10 mouse cellular contexts compared by ENCODE assay signal in genomic region chr4:12506851-12507551, GRCm38 (mm10).
DNase-seq lines count a peak whose midpoint lies in the region; ATAC-seq and TF ChIP-seq lines count a peak whose summit lies in the region.
"Had no signal": no experiment of that assay in that cellular context is flagged by ENCODE, and none has a peak within 500 bp of the region (broad histone marks: within the 10 kb centered on the region; RNA-seq: fewer than 3 reads in every experiment).

No protein-coding gene starts in this region.

- WGBS in hindbrain, embryonic 11.5 days = 51% methylated on average over 8 of the region's 8 CpGs
- 61% methylated on average over 8 of the region's 8 CpGs for WGBS in hindbrain, embryonic 10.5 days
- WGBS in forebrain, embryonic 14.5 days = 18% methylated on average over 8 of the region's 8 CpGs
- 12% methylated on average over 8 of the region's 8 CpGs for WGBS in limb, embryonic 15.5 days

- peak; percentile 64; the same call in 1 of the 2 replicates for ATAC-seq in hindbrain, embryonic 11.5 days (ENCODE audit: low FRiP score)
- ATAC-seq in forebrain, embryonic 14.5 days = peak; percentile 91
- peak; percentile 54 for ATAC-seq in limb, embryonic 15.5 days (ENCODE audit: insufficient number of reproducible peaks, low FRiP score, low TSS enrichment, low read depth)

- TF ChIP-seq CTCF in brain, embryonic 14.5 days (IDR thresholded peaks at IDR 0.05; ENCODE audit: borderline replicate concordance, extremely low read depth, insufficient read depth, insufficient read length) = peak; percentile 21; the same call in 1 of the 2 replicates

- no peak overlapping the region for H3K4me2 ChIP-seq in hindbrain, embryonic 11.5 days (replicated peaks; ENCODE audit: low read depth, low read length)
- H3K4me2 ChIP-seq in forebrain, embryonic 14.5 days (ENCODE audit: low read length) = no peak overlapping the region
- H3K4me2 ChIP-seq in limb, embryonic 15.5 days = peak overlapping the region; percentile 19; the same call in 1 of the 2 replicates

- H3K9ac ChIP-seq in hindbrain, embryonic 11.5 days (ENCODE audit: low read depth, low read length) = no peak overlapping the region
- no peak overlapping the region for H3K9ac ChIP-seq in forebrain, embryonic 14.5 days (ENCODE audit: low read length)
- H3K9ac ChIP-seq in limb, embryonic 15.5 days = no peak overlapping the region

- H3K4me1 ChIP-seq in hindbrain, embryonic 11.5 days (replicated peaks; ENCODE audit: control insufficient read depth, insufficient read depth, low read length) = no peaks in the 10 kb centered on the region
- H3K4me1 ChIP-seq in hindbrain, embryonic 10.5 days (replicated peaks) = 0 out of 2 replicates have a peak, but pooled peaks cover 3% of the 10 kb centered on the region
- H3K4me1 ChIP-seq in forebrain, embryonic 14.5 days (ENCODE audit: control insufficient read depth, insufficient read depth, low read length) = peaks cover 13% of the 10 kb centered on the region
- H3K4me1 ChIP-seq in limb, embryonic 15.5 days = peaks cover 22% of the 10 kb centered on the region

- H3K9me3 ChIP-seq in hindbrain, embryonic 11.5 days (ENCODE audit: control insufficient read depth, low read length) = no peaks in the 10 kb centered on the region
- H3K9me3 ChIP-seq in hindbrain, embryonic 10.5 days = no peaks in the 10 kb centered on the region
- H3K9me3 ChIP-seq in forebrain, embryonic 14.5 days (replicated peaks; ENCODE audit: control insufficient read depth, low read length) = no peaks in the 10 kb centered on the region
- H3K9me3 ChIP-seq in limb, embryonic 15.5 days = no peaks in the 10 kb centered on the region

- peak; percentile 10 for DNase-seq in hindbrain, embryonic 11.5 days (ENCODE audit: low spot score)
- DNase-seq in hindbrain, embryonic 10.5 days (ENCODE audit: low spot score) = no peak
- DNase-seq in brain, embryonic 14.5 days (ENCODE audit: low read depth) = peak; percentile 94
- DNase-seq in forebrain, embryonic 14.5 days (ENCODE audit: low spot score) = peak; percentile 86
- no peak for DNase-seq in T-cell, adult 2 months (ENCODE audit: low spot score)
- DNase-seq in Muller cell, postnatal 12 days (ENCODE audit: inconsistent ontology term) = no peak
- no peak for DNase-seq in spleen, adult 12 weeks (ENCODE audit: low spot score)
- DNase-seq: thymus, postnatal 25 days had no signal

- no peak overlapping the region for H3K27ac ChIP-seq in hindbrain, embryonic 11.5 days (ENCODE audit: low read depth, low read length)
- no peak overlapping the region for H3K27ac ChIP-seq in hindbrain, embryonic 10.5 days
- peak overlapping the region; percentile 45; the same call in 1 of the 2 replicates for H3K27ac ChIP-seq in forebrain, embryonic 14.5 days (ENCODE audit: low read depth, low read length)
- no peak overlapping the region; the same call in 1 of the 2 replicates for H3K27ac ChIP-seq in limb, embryonic 15.5 days
- H3K27ac ChIP-seq: kidney, postnatal 0 days had no signal

- H3K27me3 ChIP-seq in hindbrain, embryonic 11.5 days (ENCODE audit: control insufficient read depth, insufficient read depth, low read length) = no peaks in the 10 kb centered on the region
- H3K27me3 ChIP-seq in hindbrain, embryonic 10.5 days (ENCODE audit: insufficient read depth, poor library complexity, severe bottlenecking) = no peaks in the 10 kb centered on the region
- H3K27me3 ChIP-seq in forebrain, embryonic 14.5 days (replicated peaks; ENCODE audit: control insufficient read depth, insufficient read depth, low read length) = no peaks in the 10 kb centered on the region
- H3K27me3 ChIP-seq in limb, embryonic 15.5 days = no peaks in the 10 kb centered on the region

- H3K4me3 ChIP-seq in hindbrain, embryonic 11.5 days (ENCODE audit: low read depth, low read length) = no peak overlapping the region
- H3K4me3 ChIP-seq in hindbrain, embryonic 10.5 days = no peak overlapping the region
- no peak overlapping the region for H3K4me3 ChIP-seq in forebrain, embryonic 14.5 days (ENCODE audit: low read depth, low read length)
- H3K4me3 ChIP-seq in limb, embryonic 15.5 days = no peak overlapping the region

- TF ChIP-seq POLR2A in brain, embryonic 14.5 days (IDR thresholded peaks at IDR 0.05; ENCODE audit: borderline replicate concordance, extremely low read depth, insufficient read depth, insufficient read length, poor library complexity, severe bottlenecking) = no peak

- no peaks in the 10 kb centered on the region for H3K36me3 ChIP-seq in hindbrain, embryonic 11.5 days (ENCODE audit: control insufficient read depth, insufficient read depth, low read length)
- no peaks in the 10 kb centered on the region for H3K36me3 ChIP-seq in hindbrain, embryonic 10.5 days
- H3K36me3 ChIP-seq in forebrain, embryonic 14.5 days (ENCODE audit: control insufficient read depth, insufficient read depth, low read length) = no peaks in the 10 kb centered on the region
- H3K36me3 ChIP-seq in limb, embryonic 15.5 days = no peaks in the 10 kb centered on the region

Comparison
In these comparisons a context has a peak if more than half of its experiments do, and no peak if none do; other contexts are left out.
1. DNase-seq: peak in hindbrain, embryonic 11.5 days (single experiment), brain, embryonic 14.5 days (single experiment) and forebrain, embryonic 14.5 days (single experiment); none in hindbrain, embryonic 10.5 days (single experiment), T-cell, adult 2 months (single experiment), Muller cell, postnatal 12 days (single experiment) and spleen, adult 12 weeks (single experiment).
2. Peak in every context shown above with its lines, with median percentiles within 50 percentile points of each other: ATAC-seq.